Mouse (Mus musculus) forebrain, embryonic 12.5 days (tissue): ENCODE measurements at regions not wholly inside any gene's neighbourhood (a gene's known extent, or its start where the extent isn't known, plus 50 kb on each side); places are given as distances from the start of the nearest gene placed in this dataset.
A peak's percentile ranks its signal among the peaks of the same experiment; 100 is the strongest.

Experiments
- ATAC-seq: fragments of 200-750 bp; cut with Nextera tagmentation; 2 replicates; pipeline ENCODE4 v1.8.0; 2017; ENCODE audit warnings: moderate TSS enrichment; ENCODE audit not compliant: low FRiP score
- H3K27ac ChIP-seq: fragments of 300-500 bp; sonication (generic); 2 replicates; pipeline ENCODE4 v1.5.1; 2016; ENCODE audit warnings: mild to moderate bottlenecking
- H3K27me3 ChIP-seq: fragments of 300-500 bp; sonication (generic); 2 replicates; pipeline ENCODE4 v1.6.1; 2016; ENCODE audit warnings: mild to moderate bottlenecking
- H3K36me3 ChIP-seq: fragments of 300-500 bp; sonication (generic); replicated peaks from 2 replicates; pipeline ENCODE4 v1.6.1; 2016; ENCODE audit warnings: mild to moderate bottlenecking
- H3K4me1 ChIP-seq: fragments of 300-500 bp; sonication (generic); 2 replicates; pipeline ENCODE4 v1.6.1; 2016
- H3K4me2 ChIP-seq: fragments of 300-500 bp; sonication (generic); 2 replicates; pipeline ENCODE4 v1.6.1; 2016; ENCODE audit warnings: mild to moderate bottlenecking, moderate library complexity
- H3K4me3 ChIP-seq: fragments of 300-500 bp; sonication (generic); replicated peaks from 2 replicates; pipeline ENCODE4 v1.5.1; 2016; ENCODE audit warnings: mild to moderate bottlenecking
- H3K9ac ChIP-seq: fragments of 300-500 bp; sonication (generic); 2 replicates; pipeline ENCODE4 v1.6.1; 2016; ENCODE audit warnings: mild to moderate bottlenecking
- H3K9me3 ChIP-seq: fragments of 300-500 bp; sonication (generic); 2 replicates; pipeline ENCODE4 v1.6.1; 2016
- WGBS: fragments of 180-500 bp; shearing (Covaris S2); methylation state at CpG from one replicate; pipeline ENCODE4 v1.1.7; 2016; 5-methylcytosine and 5-hydroxymethylcytosine counted together

DNA sequence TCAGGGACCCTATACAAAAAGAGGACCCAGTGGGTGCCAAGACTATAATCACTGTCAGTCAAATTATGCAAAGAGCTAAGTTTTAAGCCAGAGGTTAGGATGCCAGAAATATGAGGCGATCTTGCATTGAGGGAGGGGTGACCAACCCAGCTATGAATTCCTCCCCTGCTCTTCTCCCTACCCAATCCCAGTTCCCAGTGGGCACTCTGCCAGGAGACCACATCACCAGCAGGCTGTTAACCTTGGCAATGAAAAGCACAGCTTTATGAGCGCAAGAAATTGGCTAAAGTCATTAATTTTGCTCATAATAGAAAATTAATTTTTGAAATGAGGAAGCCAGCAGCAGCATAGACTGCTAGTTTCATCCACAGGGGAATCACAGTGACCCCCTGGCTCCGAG, 65.7 kb upstream of the B3gat1 start:
- Histone ChIP-seq H3K9ac (no peak overlapping the region), H3K4me3 (no peak overlapping the region), H3K27ac (no peak overlapping the region), H3K27me3 (no peaks in the 10 kb centered on the region), H3K36me3 (no peaks in the 10 kb centered on the region), H3K4me1 (no peaks in the 10 kb centered on the region), H3K9me3 (no peaks in the 10 kb centered on the region), H3K4me2 (no peak overlapping the region)
- 84% methylated on average over 3 of the region's 3 CpGs for WGBS
- ATAC-seq: no peak

- WGBS: 94% methylated on average over 2 of the region's 2 CpGs
- H3K4me2 ChIP-seq: no peak overlapping the region
- H3K4me1 ChIP-seq: peaks cover 3% of the 10 kb centered on the region
- no peaks in the 10 kb centered on the region for H3K36me3 ChIP-seq
- no peak overlapping the region for H3K27ac ChIP-seq
- no peak for ATAC-seq
- H3K4me3 ChIP-seq: no peak overlapping the region
- H3K27me3 ChIP-seq: no peaks in the 10 kb centered on the region
- no peaks in the 10 kb centered on the region for H3K9me3 ChIP-seq
- H3K9ac ChIP-seq: no peak overlapping the region
These were observed 59.3 kb upstream of the B3gat1 start for GRCm38 (mm10) chr9:26674059-26674757.

- no peaks in the 10 kb centered on the region for H3K9me3 ChIP-seq
- 23% methylated on average over 6 of the region's 6 CpGs for WGBS
- no peak overlapping the region for H3K27ac ChIP-seq
- H3K9ac ChIP-seq: no peak overlapping the region
- no peak overlapping the region for H3K4me3 ChIP-seq
- no peak overlapping the region for H3K4me2 ChIP-seq
- H3K27me3 ChIP-seq: no peaks in the 10 kb centered on the region
- peaks cover 3% of the 10 kb centered on the region for H3K4me1 ChIP-seq
- no peaks in the 10 kb centered on the region for H3K36me3 ChIP-seq
- ATAC-seq: 0 out of 2 replicates have a peak, but pooled peaks have one; percentile 39
These were observed 55.2 kb upstream of the B3gat1 start for GRCm38 (mm10) chr9:26678288-26678687.

- Histone ChIP-seq H3K4me1 (peaks cover 3% of the 10 kb centered on the region), H3K27me3 (no peaks in the 10 kb centered on the region), H3K9ac (no peak overlapping the region), H3K27ac (no peak overlapping the region), H3K36me3 (no peaks in the 10 kb centered on the region), H3K4me3 (no peak overlapping the region), H3K9me3 (no peaks in the 10 kb centered on the region), H3K4me2 (no peak overlapping the region)
- WGBS: 57% methylated on average over 1 of the region's 1 CpGs
- ATAC-seq: no peak
These were observed 52.0 kb upstream of the B3gat1 start for GRCm38 (mm10) chr9:26681516-26681915.
